In genomic region chr1:92659392-92659791, GRCm38 (mm10) we compare ENCODE assay signal across 33 mouse cellular contexts. TPM values are rescaled to one million over a fixed set of nuclear protein-coding genes. Genes with fewer than 3 reads are reported as not detected.
DNase-seq lines count a peak whose midpoint lies in the region; ATAC-seq and TF ChIP-seq lines count a peak whose summit lies in the region.
"Had no signal": no experiment of that assay in that cellular context is flagged by ENCODE, and none has a peak within 500 bp of the region (broad histone marks: within the 10 kb centered on the region; RNA-seq: fewer than 3 reads in every experiment).

No protein-coding gene starts in this region.

- TF ChIP-seq RAD21 in MEL (IDR thresholded peaks at IDR 0.05; ENCODE audit: low read depth, low read length): no peak

- peak; percentile 82 for ATAC-seq in granulocyte monocyte progenitor cell, adult 5-6 weeks (replicated peaks; ENCODE audit: poor library complexity, severe bottlenecking)
- ATAC-seq in megakaryocyte progenitor cell, adult 5-6 weeks (replicated peaks; ENCODE audit: poor library complexity): peak; percentile 83
- ATAC-seq: activated CD4-positive, CD25-positive, alpha-beta regulatory T cell, adult 4 months; CD4-positive, CD25-positive, alpha-beta regulatory T cell, adult 4 months; forebrain, embryonic 14.5 days; forebrain, postnatal 0 days; hindbrain, embryonic 16.5 days; intestine, embryonic 15.5 days had no signal

- H3K36me3 ChIP-seq in MEL (ENCODE audit: control insufficient read depth in 1 of 2, insufficient read depth in 2 of 2, low read length in 2 of 2): peaks cover 0 to 19% of the 10 kb centered on the region in 2 experiments; a peak in 2 of 4 replicates
- no peaks in the 10 kb centered on the region for H3K36me3 ChIP-seq in kidney, adult 2 months (ENCODE audit: control insufficient read depth, insufficient read depth, low read length)
- H3K36me3 ChIP-seq in hindbrain, embryonic 10.5 days: no peaks in the 10 kb centered on the region
- H3K36me3 ChIP-seq: embryonic facial prominence, embryonic 12.5 days; embryonic facial prominence, embryonic 15.5 days; heart, embryonic 13.5 days; hindbrain, embryonic 13.5 days; intestine, embryonic 15.5 days had no signal

- peak; percentile 85 to 94 for TF ChIP-seq EP300 in MEL (IDR thresholded peaks at IDR 0.05; ENCODE audit: low read depth in 1 of 2, low read length in 2 of 2)

- WGBS in kidney, adult 2 months: 54% methylated on average over 5 of the region's 5 CpGs
- WGBS in hindbrain, embryonic 10.5 days: 71% methylated on average over 5 of the region's 5 CpGs

- TF ChIP-seq CTCF in MEL (IDR thresholded peaks at IDR 0.05 in 2 of 3, conservative IDR thresholded peaks at IDR 0.05 in 1 of 3; ENCODE audit: control insufficient read depth in 1 of 3, insufficient read depth in 1 of 3, low read depth in 2 of 3, low read length in 3 of 3, poor library complexity in 1 of 3, severe bottlenecking in 1 of 3): no peak
- TF ChIP-seq CTCF in kidney, adult 2 months (conservative IDR thresholded peaks at IDR 0.05; ENCODE audit: insufficient read depth, insufficient read length, low read depth, low read length): no peak

- TF ChIP-seq POLR2A in MEL (IDR thresholded peaks at IDR 0.05; ENCODE audit: control insufficient read depth in 1 of 2, insufficient read depth in 1 of 2, low read depth in 1 of 2, low read length in 2 of 2, poor library complexity in 1 of 2): peak in 1 of 2 experiments; percentile 72; a peak in 2 of 4 replicates
- no peak for TF ChIP-seq POLR2A in kidney, adult 2 months (IDR thresholded peaks at IDR 0.05; ENCODE audit: low read depth, low read length)

- H3K9ac ChIP-seq in MEL (ENCODE audit: control insufficient read depth, low read depth, low read length, poor library complexity, severe bottlenecking): peak overlapping the region; percentile 66
- H3K9ac ChIP-seq: embryonic facial prominence, embryonic 12.5 days; embryonic facial prominence, embryonic 15.5 days; forebrain, postnatal 0 days; heart, embryonic 13.5 days; hindbrain, embryonic 13.5 days; intestine, embryonic 15.5 days had no signal

- no peaks in the 10 kb centered on the region for H3K9me3 ChIP-seq in MEL (replicated peaks; ENCODE audit: insufficient read depth, low read length)
- no peaks in the 10 kb centered on the region for H3K9me3 ChIP-seq in hindbrain, embryonic 10.5 days
- H3K9me3 ChIP-seq: embryonic facial prominence, embryonic 12.5 days; embryonic facial prominence, embryonic 15.5 days; heart, embryonic 13.5 days; hindbrain, embryonic 13.5 days; intestine, embryonic 15.5 days had no signal

- H3K27me3 ChIP-seq in MEL (ENCODE audit: control insufficient read depth in 1 of 2, insufficient read depth in 2 of 2, low read length in 2 of 2): no peaks in the 10 kb centered on the region
- H3K27me3 ChIP-seq in kidney, adult 2 months (replicated peaks; ENCODE audit: control insufficient read depth, insufficient read depth, low read length): no peaks in the 10 kb centered on the region
- peaks cover 4% of the 10 kb centered on the region; the same call in 1 of the 2 replicates for H3K27me3 ChIP-seq in hindbrain, embryonic 10.5 days (ENCODE audit: insufficient read depth, poor library complexity, severe bottlenecking)
- H3K27me3 ChIP-seq: embryonic facial prominence, embryonic 12.5 days; embryonic facial prominence, embryonic 15.5 days; intestine, embryonic 15.5 days had no signal

- no peaks in the 10 kb centered on the region for H3K79me2 ChIP-seq in MEL (ENCODE audit: control insufficient read depth, insufficient read depth, low read length, poor library complexity)

- peak overlapping the region; percentile 56 to 60 for H3K4me3 ChIP-seq in MEL (ENCODE audit: control insufficient read depth in 1 of 2, insufficient read depth in 1 of 2, low read depth in 2 of 2, low read length in 2 of 2)
- no peak overlapping the region for H3K4me3 ChIP-seq in kidney, adult 2 months (ENCODE audit: insufficient read depth, low read depth, low read length)
- no peak overlapping the region for H3K4me3 ChIP-seq in hindbrain, embryonic 10.5 days
- H3K4me3 ChIP-seq: embryonic facial prominence, embryonic 12.5 days; embryonic facial prominence, embryonic 15.5 days; gastrocnemius, adult 2 months; heart, embryonic 13.5 days; hindbrain, embryonic 13.5 days; intestine, embryonic 15.5 days had no signal

- DNase-seq in 416B (ENCODE audit: low read depth) (peak; percentile 81), MEL (ENCODE audit: low read depth, low spot score) (peak; percentile 97)
- DNase-seq in kidney, adult 2 months: no peak
- no peak for DNase-seq in layer of hippocampus, adult 11-12 months (ENCODE audit: low spot score)
- DNase-seq in hindbrain, embryonic 10.5 days (ENCODE audit: low spot score): no peak
- DNase-seq: adrenal gland, adult 8-10 months; adrenal gland, postnatal 25 days; cerebellum, adult 18-20 months; cerebellum, adult 9-10 months; cerebellum, postnatal 14 days; forebrain, postnatal 0 days; gastrocnemius, adult 2 months; gastrocnemius, postnatal 14 days; heart, adult 18-20 months; heart, postnatal 14 days; heart, postnatal 4 days had no signal

- peak overlapping the region; percentile 86 for H3K27ac ChIP-seq in MEL (ENCODE audit: control insufficient read depth, low read depth, low read length)
- no peak overlapping the region for H3K27ac ChIP-seq in kidney, adult 2 months (ENCODE audit: insufficient read depth, low read depth, low read length)
- no peak overlapping the region for H3K27ac ChIP-seq in hindbrain, embryonic 10.5 days
- H3K27ac ChIP-seq: embryonic facial prominence, embryonic 12.5 days; embryonic facial prominence, embryonic 15.5 days; gastrocnemius, adult 2 months; heart, embryonic 13.5 days; hindbrain, embryonic 13.5 days; intestine, embryonic 15.5 days had no signal

- H3K4me1 ChIP-seq in MEL (ENCODE audit: control insufficient read depth in 1 of 2, insufficient read depth in 2 of 2, low read length in 2 of 2): peaks cover 14 to 22% of the 10 kb centered on the region in 2 experiments
- H3K4me1 ChIP-seq in kidney, adult 2 months (ENCODE audit: control insufficient read depth, insufficient read depth, low read length): no peaks in the 10 kb centered on the region
- H3K4me1 ChIP-seq in hindbrain, embryonic 10.5 days (replicated peaks): no peaks in the 10 kb centered on the region
- H3K4me1 ChIP-seq: embryonic facial prominence, embryonic 12.5 days; embryonic facial prominence, embryonic 15.5 days; heart, embryonic 13.5 days; hindbrain, embryonic 13.5 days; intestine, embryonic 15.5 days had no signal

TF ChIP-seq in MEL, 35 proteins besides CTCF, POLR2A, EP300 and RAD21 (continues in another document):
- TF ChIP-seq ZNF384 (IDR thresholded peaks at IDR 0.05; ENCODE audit: low read depth, low read length) (no peak), NELFE (IDR thresholded peaks at IDR 0.05; ENCODE audit: low read depth, low read length) (no peak; the same call in 1 of the 2 replicates), USF1 (IDR thresholded peaks at IDR 0.05; ENCODE audit: low read depth, low read length) (no peak), RCOR1 (IDR thresholded peaks at IDR 0.05; ENCODE audit: low read depth, low read length) (peak; percentile 84), HCFC1 (IDR thresholded peaks at IDR 0.05; ENCODE audit: low read depth, low read length) (no peak)

RNA-seq across cellular contexts. Expression of gene Otos, which starts 10.8 kb away (rescaled TPM):
- total RNA-seq in MEL (2012; rRNA removed): 1.2 and 1.8 TPM in 2 replicates
- polyA plus RNA-seq in MEL (2012; ENCODE audit: insufficient read depth in 1 of 2, insufficient read length in 2 of 2, low read depth in 1 of 2, low replicate concordance in 2 of 2, missing spikeins in 1 of 2): 1 to 10 TPM in 1 of 2 experiments, not detected in 1; 6.3 TPM
- 5.3 and 7.2 TPM in 2 replicates for total RNA-seq in granulocyte monocyte progenitor cell, adult 5-6 weeks (2014; fragmentation: Nextera tagmentation)
- total RNA-seq in granulocyte monocyte progenitor cell, adult 5-6 weeks (2017): 2.5 TPM in 1 of 2 replicates, not detected in the other
- total RNA-seq in megakaryocyte progenitor cell, adult 5-6 weeks (2015): 2.4 and 5.2 TPM in 2 replicates
- total RNA-seq in megakaryocyte progenitor cell, adult 5-6 weeks (2017): 2.7 and 5.0 TPM in 2 replicates
- polyA plus RNA-seq in kidney, adult 2 months (2012; rRNA removed): 0.29 and 0.48 TPM in 2 replicates
- polyA plus RNA-seq in hindbrain, embryonic 10.5 days (2016; fragmentation: Nextera tagmentation; extraction: Ambion mirVana): 0.07 TPM in 1 of 2 replicates, not detected in the other
- total RNA-seq: adrenal gland, postnatal 25 days; forebrain, postnatal 0 days; gastrocnemius, adult 2 months; heart, adult 18-20 months; heart, postnatal 14 days; heart, postnatal 4 days had no signal
- polyA plus RNA-seq: C2C12; forebrain, embryonic 11.5 days; forebrain, embryonic 14.5 days; heart, embryonic 13.5 days had no signal

RNA-seq across cellular contexts. Expression of gene Cops9, which starts 17.6 kb away (rescaled TPM):
- 550 and 618 TPM in 2 replicates for total RNA-seq in MEL (2012; rRNA removed)
- 100 to 1,000 TPM in 1 of 2 experiments, not detected in 1; 377 TPM for polyA plus RNA-seq in MEL (2012; ENCODE audit: insufficient read depth in 1 of 2, insufficient read length in 2 of 2, low read depth in 1 of 2, low replicate concordance in 2 of 2, missing spikeins in 1 of 2)
- total RNA-seq in granulocyte monocyte progenitor cell, adult 5-6 weeks (2014; fragmentation: Nextera tagmentation): 215 and 239 TPM in 2 replicates
- total RNA-seq in granulocyte monocyte progenitor cell, adult 5-6 weeks (2017): 141 and 144 TPM in 2 replicates
- 149 and 186 TPM in 2 replicates for total RNA-seq in megakaryocyte progenitor cell, adult 5-6 weeks (2015)
- total RNA-seq in megakaryocyte progenitor cell, adult 5-6 weeks (2017): 108 and 180 TPM in 2 replicates
- 176 and 280 TPM in 2 replicates for polyA plus RNA-seq in kidney, adult 2 months (2012; rRNA removed)
- polyA plus RNA-seq in hindbrain, embryonic 10.5 days (2016; fragmentation: Nextera tagmentation; extraction: Ambion mirVana): 391 and 433 TPM in 2 replicates

RNA-seq across cellular contexts. Expression of gene Olfr12, which starts 41.8 kb away (rescaled TPM):
- not detected in 2 replicates for total RNA-seq in MEL (2012; rRNA removed)
- not detected for polyA plus RNA-seq in MEL (2012; ENCODE audit: insufficient read depth in 1 of 2, insufficient read length in 2 of 2, low read depth in 1 of 2, low replicate concordance in 2 of 2, missing spikeins in 1 of 2)
- total RNA-seq in granulocyte monocyte progenitor cell, adult 5-6 weeks (2014; fragmentation: Nextera tagmentation): not detected in 2 replicates
- total RNA-seq in granulocyte monocyte progenitor cell, adult 5-6 weeks (2017): not detected in 2 replicates
- not detected in 2 replicates for total RNA-seq in megakaryocyte progenitor cell, adult 5-6 weeks (2015)
- not detected in 2 replicates for total RNA-seq in megakaryocyte progenitor cell, adult 5-6 weeks (2017)
- not detected in 2 replicates for polyA plus RNA-seq in kidney, adult 2 months (2012; rRNA removed)
- 0.18 TPM in 1 of 2 replicates, not detected in the other for polyA plus RNA-seq in hindbrain, embryonic 10.5 days (2016; fragmentation: Nextera tagmentation; extraction: Ambion mirVana)
- total RNA-seq: adrenal gland, adult 8-10 months; adrenal gland, postnatal 25 days; forebrain, postnatal 0 days; gastrocnemius, adult 2 months; gastrocnemius, postnatal 14 days; gastrocnemius, postnatal 4 days; heart, adult 18-20 months; heart, postnatal 14 days; heart, postnatal 4 days had no signal
- polyA plus RNA-seq: activated CD4-positive, CD25-positive, alpha-beta regulatory T cell, adult 4 months; brain, embryonic 14.5 days; C2C12; CD4-positive, CD25-positive, alpha-beta regulatory T cell, adult 4 months; embryonic facial prominence, embryonic 12.5 days; forebrain, embryonic 11.5 days; forebrain, embryonic 14.5 days; forebrain, postnatal 0 days; heart, embryonic 13.5 days; heart, embryonic 16.5 days; hindbrain, embryonic 13.5 days; hindbrain, embryonic 16.5 days; intestine, embryonic 15.5 days had no signal

RNA-seq across cellular contexts. Expression of gene Olfr1410, which starts 53.8 kb away (rescaled TPM):
- total RNA-seq in MEL (2012; rRNA removed): 0.07 TPM in 1 of 2 replicates, not detected in the other
- not detected for polyA plus RNA-seq in MEL (2012; ENCODE audit: insufficient read depth in 1 of 2, insufficient read length in 2 of 2, low read depth in 1 of 2, low replicate concordance in 2 of 2, missing spikeins in 1 of 2)
- not detected in 2 replicates for total RNA-seq in granulocyte monocyte progenitor cell, adult 5-6 weeks (2014; fragmentation: Nextera tagmentation)
- total RNA-seq in granulocyte monocyte progenitor cell, adult 5-6 weeks (2017): not detected in 2 replicates
- total RNA-seq in megakaryocyte progenitor cell, adult 5-6 weeks (2015): not detected in 2 replicates
- not detected in 2 replicates for total RNA-seq in megakaryocyte progenitor cell, adult 5-6 weeks (2017)
- polyA plus RNA-seq in kidney, adult 2 months (2012; rRNA removed): not detected in 2 replicates
- polyA plus RNA-seq in hindbrain, embryonic 10.5 days (2016; fragmentation: Nextera tagmentation; extraction: Ambion mirVana): not detected in 2 replicates
- total RNA-seq: adrenal gland, adult 8-10 months; adrenal gland, postnatal 25 days; forebrain, postnatal 0 days; gastrocnemius, adult 2 months; gastrocnemius, postnatal 14 days; gastrocnemius, postnatal 4 days; heart, adult 18-20 months; heart, postnatal 14 days; heart, postnatal 4 days had no signal
- polyA plus RNA-seq: activated CD4-positive, CD25-positive, alpha-beta regulatory T cell, adult 4 months; brain, embryonic 14.5 days; C2C12; CD4-positive, CD25-positive, alpha-beta regulatory T cell, adult 4 months; embryonic facial prominence, embryonic 12.5 days; embryonic facial prominence, embryonic 15.5 days; forebrain, embryonic 11.5 days; forebrain, embryonic 14.5 days; forebrain, postnatal 0 days; frontal cortex, adult 2 months; heart, embryonic 13.5 days; heart, embryonic 16.5 days; hindbrain, embryonic 13.5 days; hindbrain, embryonic 16.5 days; intestine, embryonic 15.5 days had no signal

Comparison
In these comparisons a context has a peak if more than half of its experiments do, and no peak if none do; other contexts are left out.
1. DNase-seq: peak in 416B (single experiment) and MEL (single experiment); none in kidney, adult 2 months (single experiment), layer of hippocampus, adult 11-12 months (single experiment) and hindbrain, embryonic 10.5 days (single experiment).
2. H3K4me3 ChIP-seq: peak in MEL (2 of 2); none in kidney, adult 2 months (single experiment) and hindbrain, embryonic 10.5 days (single experiment).